21 mouse cellular contexts compared by ENCODE assay signal in genomic region chr19:29009046-29009445, GRCm38 (mm10).
"Had no signal": no experiment of that assay in that cellular context is flagged by ENCODE, and none has a peak within 500 bp of the region (broad histone marks: within the 10 kb centered on the region; RNA-seq: fewer than 3 reads in every experiment).

No protein-coding gene starts in this region.

- H3K27ac ChIP-seq: kidney, embryonic 15.5 days; left cerebral cortex, adult 2 months; limb, embryonic 12.5 days; limb, embryonic 15.5 days; liver, embryonic 14.5 days; macrophage; stomach, embryonic 15.5 days had no signal

- H3K27me3 ChIP-seq: kidney, embryonic 15.5 days; limb, embryonic 12.5 days; limb, embryonic 15.5 days; stomach, embryonic 15.5 days had no signal

- H3K9ac ChIP-seq: kidney, embryonic 15.5 days; limb, embryonic 12.5 days; limb, embryonic 15.5 days; liver, embryonic 14.5 days; liver, postnatal 0 days; lung, embryonic 14.5 days; stomach, embryonic 15.5 days had no signal

- H3K9me3 ChIP-seq: kidney, embryonic 15.5 days; limb, embryonic 12.5 days; limb, embryonic 15.5 days; stomach, embryonic 15.5 days had no signal

- DNase-seq: kidney, adult 2 months; kidney, postnatal 14 days; kidney, postnatal 4 days; layer of hippocampus, postnatal 36 days; left cerebral cortex, postnatal 4 days; liver, postnatal 0 days; lung, embryonic 14.5 days; midbrain, embryonic 14.5 days; right cerebral cortex, postnatal 25 days; spleen, adult 18-20 months; thymus, postnatal 25 days had no signal

- H3K4me3 ChIP-seq: kidney, embryonic 15.5 days; left cerebral cortex, adult 2 months; limb, embryonic 12.5 days; limb, embryonic 15.5 days; stomach, embryonic 15.5 days had no signal

- H3K4me2 ChIP-seq: kidney, embryonic 15.5 days; limb, embryonic 12.5 days; limb, embryonic 15.5 days; liver, embryonic 11.5 days; lung, embryonic 14.5 days; stomach, embryonic 15.5 days had no signal

- H3K4me1 ChIP-seq: kidney, embryonic 15.5 days; limb, embryonic 12.5 days; limb, embryonic 15.5 days; stomach, embryonic 15.5 days had no signal

- ATAC-seq: intestine, postnatal 0 days; liver, postnatal 0 days; lung, postnatal 0 days had no signal
